Comparison of ENCODE assay signal across 21 mouse cellular contexts in the genomic region with DNA sequence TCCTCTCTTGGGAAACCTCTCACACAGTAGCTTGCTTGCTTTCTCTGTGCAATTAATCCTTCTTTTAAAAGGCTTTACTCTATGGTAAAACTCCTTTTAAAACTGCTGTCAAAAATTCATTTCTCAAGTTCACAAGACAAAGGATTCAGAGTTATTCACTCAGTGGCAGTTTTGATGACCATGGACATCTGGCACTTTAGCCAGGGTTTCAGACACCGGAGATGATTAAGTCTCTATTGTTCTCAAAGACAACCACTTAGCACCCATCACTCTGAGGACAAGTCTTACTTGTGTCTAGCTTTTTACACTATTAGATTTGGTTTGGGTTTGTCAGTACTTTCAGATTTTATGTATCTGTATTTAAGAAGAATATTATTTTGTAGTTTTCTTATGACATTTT.
DNase-seq lines count a peak whose midpoint lies in the region; ATAC-seq and TF ChIP-seq lines count a peak whose summit lies in the region.
"Had no signal": no experiment of that assay in that cellular context is flagged by ENCODE, and none has a peak within 500 bp of the region (broad histone marks: within the 10 kb centered on the region; RNA-seq: fewer than 3 reads in every experiment).

No protein-coding gene starts in this region.

- H3K4me1 ChIP-seq in lung, embryonic 14.5 days (ENCODE audit: insufficient read depth), result no peaks in the 10 kb centered on the region
- H3K4me1 ChIP-seq: embryonic facial prominence, embryonic 15.5 days; heart, embryonic 10.5 days; hindbrain, embryonic 10.5 days; hindbrain, embryonic 13.5 days; intestine, embryonic 15.5 days had no signal

- no peaks in the 10 kb centered on the region for H3K36me3 ChIP-seq in lung, embryonic 14.5 days (ENCODE audit: insufficient read depth)
- H3K36me3 ChIP-seq: embryonic facial prominence, embryonic 15.5 days; heart, embryonic 10.5 days; hindbrain, embryonic 10.5 days; hindbrain, embryonic 13.5 days; intestine, embryonic 15.5 days had no signal

- H3K9ac ChIP-seq in lung, embryonic 14.5 days, result no peak overlapping the region
- H3K9ac ChIP-seq: embryonic facial prominence, embryonic 15.5 days; forebrain, postnatal 0 days; hindbrain, embryonic 13.5 days; intestine, embryonic 15.5 days had no signal

- no peaks in the 10 kb centered on the region for H3K27me3 ChIP-seq in lung, embryonic 14.5 days (ENCODE audit: insufficient read depth, low read length)
- H3K27me3 ChIP-seq: embryonic facial prominence, embryonic 15.5 days; hindbrain, embryonic 13.5 days; intestine, embryonic 15.5 days had no signal

- no peak for TF ChIP-seq CTCF in lung, embryonic 14.5 days (IDR thresholded peaks at IDR 0.05; ENCODE audit: low read depth)

- WGBS in lung, embryonic 14.5 days, result 65% methylated on average over 1 of the region's 1 CpGs

- no peak for ATAC-seq in lung, embryonic 14.5 days (ENCODE audit: insufficient read depth)
- ATAC-seq: forebrain, postnatal 0 days; intestine, embryonic 15.5 days; Patski had no signal

- H3K9me3 ChIP-seq in lung, embryonic 14.5 days (ENCODE audit: low read depth, low read length), result no peaks in the 10 kb centered on the region
- H3K9me3 ChIP-seq: embryonic facial prominence, embryonic 15.5 days; heart, embryonic 10.5 days; hindbrain, embryonic 10.5 days; hindbrain, embryonic 13.5 days; intestine, embryonic 15.5 days had no signal

- H3K4me2 ChIP-seq in lung, embryonic 14.5 days, result no peak overlapping the region
- H3K4me2 ChIP-seq: embryonic facial prominence, embryonic 15.5 days; hindbrain, embryonic 13.5 days; intestine, embryonic 15.5 days had no signal

- no peak overlapping the region for H3K4me3 ChIP-seq in lung, embryonic 14.5 days (ENCODE audit: low read depth, low read length)
- H3K4me3 ChIP-seq: embryonic facial prominence, embryonic 15.5 days; gastrocnemius, adult 2 months; heart, embryonic 10.5 days; hindbrain, embryonic 10.5 days; hindbrain, embryonic 13.5 days; intestine, embryonic 15.5 days had no signal

- H3K27ac ChIP-seq in lung, embryonic 14.5 days (ENCODE audit: low read depth), result peak overlapping the region; percentile 30; the same call in 1 of the 2 replicates
- H3K27ac ChIP-seq: embryonic facial prominence, embryonic 15.5 days; gastrocnemius, adult 2 months; heart, embryonic 10.5 days; hindbrain, embryonic 10.5 days; hindbrain, embryonic 13.5 days; intestine, embryonic 15.5 days had no signal

- peak; percentile 1 for DNase-seq in lung, embryonic 14.5 days
- DNase-seq in lung, postnatal 14 days, result no peak
- DNase-seq in R1 (ENCODE audit: low read depth, low spot score), result peak; percentile 1
- DNase-seq in retina, postnatal 1 day, result peak; percentile 39
- no peak for DNase-seq in heart, adult 11 months
- no peak for DNase-seq in cerebellum, postnatal 25 days
- DNase-seq: adrenal gland, adult 2 months; adrenal gland, postnatal 14 days; cerebellum, adult 11 months; cerebellum, adult 9-11 months; cerebellum, postnatal 36 days; embryo, embryonic 11 days; gastrocnemius, adult 2 months; gastrocnemius, postnatal 14 days had no signal

Comparison
In these comparisons a context has a peak if more than half of its experiments do, and no peak if none do; other contexts are left out.
1. DNase-seq: peak in lung, embryonic 14.5 days (single experiment), R1 (single experiment) and retina, postnatal 1 day (single experiment); none in lung, postnatal 14 days (single experiment), heart, adult 11 months (single experiment) and cerebellum, postnatal 25 days (0 of 2).